Mouse (Mus musculus) layer of hippocampus, postnatal 10 days (tissue): ENCODE data around the gene Myl9. TPM values are rescaled to one million over a fixed set of nuclear protein-coding genes. Genes with fewer than 3 reads are reported as not detected.
"Not testable (repeated sequence)": the region's sequence is repeated elsewhere in the genome, so short reads cannot be mapped to it uniquely, and the experiment has no call there.

Experiments
- DNase-seq, 2 experiments: peaks; one replicate each; pipeline ENCODE4 v3.0.0; 2021; ENCODE audit warnings: low spot score in 2 of 2
- total RNA-seq, 2 experiments: library from RNA; stranded (reverse); gene quantifications; 2 replicates each; pipeline ENCODE4 v1.2.3; 2021

The Myl9 gene
- total RNA-seq, 2 experiments from 2014 or later, result 21.4 to 23.4 TPM

DNA sequence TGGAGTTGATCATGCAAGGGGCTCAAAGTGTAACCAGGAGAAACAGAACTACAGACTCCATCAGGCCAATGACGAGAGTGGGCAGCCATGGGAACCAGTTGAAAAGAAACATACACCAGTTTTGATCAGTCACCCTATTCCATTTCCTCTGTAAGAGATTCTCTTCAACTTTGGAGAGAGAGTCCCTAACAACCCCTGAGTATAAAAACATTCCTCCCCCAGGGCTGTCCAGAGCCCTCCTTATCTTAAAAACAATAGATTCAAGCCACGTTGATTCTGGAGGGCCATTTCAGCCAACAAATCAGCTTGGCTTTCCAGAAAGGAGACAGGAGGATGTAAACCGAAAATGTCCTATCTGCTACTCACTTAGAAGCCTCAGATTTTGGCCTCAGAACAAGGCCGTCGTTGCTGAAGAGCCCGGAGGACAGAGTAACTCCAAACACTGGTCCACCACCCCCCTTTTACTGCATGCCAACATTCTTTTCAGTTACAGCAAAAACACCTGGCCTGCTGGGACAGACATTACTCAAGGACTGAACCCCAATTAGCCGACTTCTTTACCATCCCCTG, 8.9 kb downstream of the Myl9 start:
- no peak for DNase-seq

DNA sequence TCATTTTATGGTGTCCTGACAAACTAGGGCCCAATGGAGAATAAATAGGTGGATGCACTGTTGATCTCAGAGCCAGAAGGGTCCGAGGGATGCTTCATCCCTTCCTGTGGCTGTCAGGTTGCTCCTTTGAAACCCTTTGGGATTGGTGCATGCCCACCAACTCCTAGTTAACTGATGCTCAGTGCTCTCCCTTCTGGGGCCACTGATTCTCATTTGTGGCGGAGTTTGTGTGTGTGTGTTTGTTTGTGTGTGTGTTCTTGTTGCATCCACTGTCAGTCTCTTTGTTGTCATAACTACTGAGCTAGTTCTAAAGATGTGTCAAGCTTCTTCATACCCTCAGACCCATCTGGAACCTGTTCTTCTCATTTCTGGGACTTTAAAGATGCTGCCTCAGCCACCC, 9.7 kb downstream of the Myl9 start:
- DNase-seq, result no peak

- DNase-seq, result not testable (repeated sequence)
Observed at GRCm38 (mm10) chr2:156786369-156786768, 11.1 kb downstream of the Myl9 start.

DNA sequence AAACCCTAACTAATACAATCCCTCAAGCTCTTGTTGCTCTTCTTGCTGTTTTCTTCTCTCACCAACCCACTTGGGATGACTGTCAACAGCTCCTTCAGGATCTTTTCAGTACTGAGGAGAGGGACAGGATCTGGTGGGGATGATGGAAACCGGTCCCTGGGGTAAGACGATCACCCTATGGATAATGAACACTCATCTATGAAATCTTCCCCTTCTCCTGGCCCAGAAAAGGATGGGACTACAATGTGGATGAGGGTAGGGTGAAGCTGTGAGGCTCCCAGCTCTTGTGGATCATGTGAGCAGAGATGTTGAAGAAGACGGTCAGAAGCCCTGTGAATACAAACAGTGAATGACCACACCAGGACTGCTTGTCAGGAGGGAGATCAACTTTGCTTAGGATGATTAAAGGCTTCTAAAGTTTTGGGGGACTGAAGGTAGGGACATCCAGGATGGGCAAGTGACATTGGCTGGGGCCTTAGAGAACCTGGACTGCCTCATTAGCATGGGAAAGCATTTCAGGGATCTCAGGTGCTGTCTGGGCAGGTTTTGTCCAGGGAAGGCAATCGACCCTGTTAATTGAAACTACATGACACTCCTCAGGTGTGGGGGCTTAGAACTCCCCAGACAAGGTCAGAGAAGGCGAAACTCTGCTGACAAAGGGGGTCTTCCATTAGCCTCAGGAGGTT, 12.0 kb downstream of the Myl9 start:
- no peak for DNase-seq

DNA sequence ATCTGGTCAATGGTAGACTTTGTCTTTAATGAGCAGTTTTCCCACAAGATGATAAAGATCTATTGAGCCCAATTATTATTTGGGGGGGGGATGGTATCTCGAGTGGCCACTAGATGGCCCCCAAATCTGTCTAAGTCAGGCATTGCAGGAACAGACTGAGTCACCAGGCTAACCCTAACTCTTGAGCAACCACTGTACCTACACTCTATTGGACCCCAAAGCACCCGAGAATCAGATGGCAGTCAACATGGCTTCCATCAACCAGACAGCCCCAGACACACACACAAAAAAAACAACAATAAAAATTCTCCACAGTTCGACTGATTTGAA, 12.5 kb downstream of the Myl9 start:
- no peak for DNase-seq

- DNase-seq, result no peak
Observed at GRCm38 (mm10) chr2:156788836-156789235, 13.6 kb downstream of the Myl9 start.

DNA sequence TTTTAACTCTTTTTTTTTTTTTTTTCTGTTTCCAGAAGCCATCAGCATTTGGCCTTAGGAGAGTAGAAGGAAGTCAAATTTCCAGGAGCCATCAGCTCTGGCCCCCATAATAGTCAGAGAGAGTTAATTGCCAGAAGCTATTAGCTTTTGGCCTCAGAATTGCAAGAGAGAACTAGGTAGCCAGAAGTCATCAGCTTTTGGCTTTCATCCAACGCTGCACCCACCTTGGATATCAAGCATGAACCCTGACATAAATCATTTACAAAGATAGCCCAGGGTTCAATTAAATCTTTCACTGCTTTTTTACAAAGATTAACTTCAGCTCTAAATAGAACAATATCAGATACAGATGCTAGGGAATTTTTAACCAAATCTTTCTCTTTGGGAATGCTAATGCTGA, 23.3 kb downstream of the Myl9 start:
- no peak for DNase-seq

DNA sequence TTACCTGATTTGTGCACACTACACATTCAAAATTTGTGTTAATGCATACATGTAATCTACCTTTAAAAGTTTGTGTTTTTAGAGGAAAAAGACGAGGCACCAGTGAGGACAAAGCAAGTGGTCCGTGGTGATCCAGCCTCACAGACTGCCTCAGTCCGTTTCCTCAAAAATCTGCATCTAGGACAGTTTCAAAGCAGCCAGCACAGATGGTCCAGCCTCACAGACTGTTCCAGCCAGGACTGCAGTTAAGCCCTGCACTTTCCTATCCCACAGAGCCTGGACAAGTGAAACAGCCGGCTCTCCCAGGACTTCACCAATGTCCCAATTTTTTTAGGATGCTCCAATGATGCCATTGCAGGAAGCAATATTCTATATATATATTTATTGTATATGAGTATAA, 25.8 kb downstream of the Myl9 start:
- DNase-seq, result no peak

DNA sequence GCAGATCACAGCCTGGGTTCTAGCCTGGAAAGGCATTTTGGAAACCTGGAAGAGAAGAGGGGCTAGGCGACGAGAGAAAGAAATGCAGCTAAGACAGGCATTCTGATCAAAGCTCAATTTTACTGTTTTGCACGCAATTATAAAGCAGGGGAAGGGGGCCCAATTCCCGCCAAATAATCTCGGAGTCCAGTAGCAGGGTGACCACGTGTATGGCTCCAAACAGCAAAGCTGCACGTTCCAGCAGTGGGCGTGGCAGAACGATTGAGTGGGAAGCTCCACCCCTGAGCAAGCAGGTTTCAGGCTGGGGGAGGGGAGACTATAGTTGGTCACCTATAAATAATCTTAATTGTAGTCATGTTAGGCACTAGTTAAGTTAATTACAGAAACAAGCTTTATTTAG, 26.9 kb downstream of the Myl9 start:
- DNase-seq, result not testable (repeated sequence)

- DNase-seq, result no peak
Observed at GRCm38 (mm10) chr2:156803698-156804372, 28.6 kb downstream of the Myl9 start.

GRCm38 (mm10) chr2:156804589-156804988, 29.4 kb downstream of the Myl9 start:
- no peak for DNase-seq

- DNase-seq, result no peak
Observed at GRCm38 (mm10) chr2:156806886-156807285, 31.7 kb downstream of the Myl9 start.

DNA sequence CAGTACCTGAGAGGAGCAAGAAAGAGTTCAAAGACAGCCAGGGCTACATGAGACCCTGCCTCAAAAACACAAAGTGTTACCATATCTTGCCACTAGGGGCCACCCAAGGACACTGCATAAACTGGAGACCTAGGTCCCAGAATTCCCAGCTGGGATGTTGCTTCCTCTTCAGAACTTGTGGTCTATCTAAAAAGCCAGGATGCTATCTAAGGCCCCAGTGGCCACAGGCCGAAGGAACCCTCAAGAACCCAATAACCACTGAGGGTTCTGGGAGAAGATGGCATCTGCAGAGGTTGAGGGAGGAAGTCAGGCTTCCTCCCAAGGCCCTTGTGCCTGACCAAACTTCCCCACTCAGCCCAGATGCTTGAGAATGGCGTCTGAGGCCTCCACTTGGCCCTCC, 34.4 kb downstream of the Myl9 start:
- peak; percentile 78 to 83 for DNase-seq

GRCm38 (mm10) chr2:156810716-156811115, 35.5 kb downstream of the Myl9 start:
- no peak for DNase-seq

- no peak for DNase-seq
Observed at GRCm38 (mm10) chr2:156811556-156811955, 36.3 kb downstream of the Myl9 start.

GRCm38 (mm10) chr2:156814344-156814801, 39.2 kb downstream of the Myl9 start:
- no peak for DNase-seq

DNA sequence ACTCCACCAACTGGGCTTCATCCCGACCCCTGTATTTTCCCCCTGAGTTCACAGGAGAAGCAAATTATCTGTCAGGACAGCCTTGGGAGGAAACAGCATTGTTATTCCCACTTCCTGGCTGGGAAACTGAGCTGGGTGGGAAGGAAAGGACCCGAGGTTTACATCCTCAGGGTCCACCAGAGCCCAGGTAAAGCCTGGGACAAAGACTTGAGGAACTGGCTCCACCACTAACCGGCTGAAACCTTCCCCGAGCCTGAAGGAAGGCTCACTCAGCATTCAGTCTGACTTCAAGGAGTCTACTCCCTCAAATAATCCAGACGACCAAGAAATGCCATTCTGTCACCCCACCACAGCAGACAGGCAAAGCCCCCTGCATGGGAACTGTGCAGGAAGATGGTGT, 39.7 kb downstream of the Myl9 start:
- DNase-seq, result no peak

DNA sequence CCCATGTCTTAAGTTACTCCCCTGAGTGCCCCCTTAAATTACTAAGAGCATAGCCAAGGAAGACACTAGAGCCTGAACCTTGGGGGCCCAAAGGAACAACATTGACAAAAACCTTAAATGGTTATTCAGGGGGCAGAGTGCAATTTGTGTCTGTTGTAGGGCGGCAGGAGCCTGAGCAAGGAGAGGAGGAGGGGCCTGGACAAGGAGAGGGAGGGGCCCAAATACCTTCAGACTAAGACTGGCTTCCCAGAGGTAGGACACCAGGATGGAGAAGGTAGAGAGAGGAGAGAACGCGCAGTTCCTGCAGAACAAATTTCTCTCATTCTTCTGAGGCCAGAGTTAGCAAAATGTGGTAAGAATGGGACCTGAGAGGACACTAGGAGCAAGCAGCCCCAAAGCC, 40.2 kb downstream of the Myl9 start:
- DNase-seq, result no peak

DNA sequence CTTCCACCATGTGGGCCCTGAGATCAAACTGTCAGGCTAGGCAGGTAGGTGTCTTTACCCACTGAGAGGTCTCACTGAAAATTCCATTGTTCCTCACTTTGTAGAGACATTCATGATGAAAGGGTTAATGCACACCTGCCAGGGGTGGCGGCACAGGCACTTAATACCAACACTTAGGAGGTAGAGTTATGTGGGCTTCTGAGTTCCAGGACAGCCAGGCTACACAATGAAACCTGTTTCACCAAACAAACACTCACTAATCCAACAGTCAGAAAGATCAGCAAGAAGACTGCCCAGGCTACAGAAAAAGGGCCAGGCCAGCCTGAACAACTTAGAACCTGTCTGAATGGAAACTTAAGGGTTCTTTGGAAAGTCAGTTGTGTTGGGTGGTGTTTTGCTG, 40.9 kb downstream of the Myl9 start:
- DNase-seq, result no peak

DNA sequence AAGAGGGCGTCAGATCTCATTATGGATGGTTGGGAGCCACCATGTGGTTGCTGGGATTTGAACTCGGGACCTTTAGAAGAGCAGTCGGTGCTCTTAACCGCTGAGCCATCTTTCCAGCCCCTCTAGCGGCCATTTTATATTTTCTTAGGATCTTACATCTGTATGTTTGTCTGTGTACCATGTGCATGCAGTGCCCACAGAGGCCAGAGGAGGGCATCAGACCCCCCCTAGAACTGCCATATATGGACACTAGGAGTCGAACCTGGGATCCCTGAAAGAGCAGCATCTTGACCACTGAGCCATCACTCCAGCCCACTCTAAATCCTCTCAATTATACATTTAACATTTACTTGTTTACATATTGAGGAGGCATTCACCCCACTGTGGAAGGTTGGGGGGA, 49.9 kb downstream of the Myl9 start:
- not testable (repeated sequence) for DNase-seq
